Mouse (Mus musculus) kidney, adult 8-10 months (tissue): ENCODE results near the gene Mvk.
A peak's percentile ranks its signal among the peaks of the same experiment; 100 is the strongest.

Source experiments
- DNase-seq, 2 experiments: peaks; one replicate each; pipeline ENCODE4 v3.0.0; 2022

Mvk gene

DNA sequence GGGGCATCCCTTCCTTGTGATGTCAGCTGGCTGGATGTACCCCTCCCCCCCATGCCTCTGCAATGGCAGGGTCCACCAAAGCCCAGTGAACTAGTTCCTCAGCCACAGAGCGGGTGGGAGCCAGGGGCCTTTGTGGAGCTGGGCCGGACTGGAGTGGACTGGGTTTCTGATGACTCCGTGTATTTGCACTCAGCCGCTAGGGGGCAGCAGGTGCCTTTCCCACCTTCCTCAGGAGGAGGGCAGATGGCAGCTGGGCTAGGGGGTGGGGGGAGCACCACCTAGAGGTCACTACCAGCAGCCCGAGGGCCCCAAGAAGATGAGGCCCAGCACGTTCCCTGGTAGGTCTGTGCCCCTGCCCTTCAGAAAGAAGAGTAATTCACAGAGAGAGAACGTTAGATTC lies 17.2 kb downstream of the Mvk start:
- peak; percentile 65 to 79 for DNase-seq

- DNase-seq: peak; percentile 64 to 78
Observed at GRCm38 (mm10) chr5:114462067-114463040, 18.3 kb downstream of the Mvk start.

- DNase-seq: no peak
Observed at GRCm38 (mm10) chr5:114464561-114464960, 20.5 kb downstream of the Mvk start.

GRCm38 (mm10) chr5:114465641-114466040 lies 21.6 kb downstream of the Mvk start:
- peak in 1 of 2 experiments; percentile 21 for DNase-seq

- no peak for DNase-seq
Observed at GRCm38 (mm10) chr5:114467019-114467418, 22.9 kb downstream of the Mvk start.

GRCm38 (mm10) chr5:114467430-114467829 lies 23.4 kb downstream of the Mvk start:
- DNase-seq: peak; percentile 33 to 38

DNA sequence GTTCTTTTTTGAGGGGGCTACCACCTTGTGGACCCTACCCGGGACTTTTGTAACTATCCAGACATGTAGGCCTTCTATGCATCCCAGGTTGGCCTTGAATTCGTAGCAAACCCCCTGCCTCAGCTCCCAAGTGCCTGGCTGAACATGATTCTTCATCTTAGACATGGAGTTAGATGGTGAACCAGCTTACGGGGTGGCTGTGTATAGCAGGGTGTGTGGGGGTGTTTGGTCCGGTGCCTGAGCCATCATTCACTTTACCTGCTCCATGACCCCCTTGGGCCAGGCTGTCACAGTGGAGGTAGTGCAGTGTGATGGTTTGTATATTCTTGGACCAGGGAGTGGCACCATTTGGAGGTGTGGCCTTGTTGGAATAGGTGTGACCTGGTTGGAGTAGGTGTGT lies 23.9 kb downstream of the Mvk start:
- DNase-seq: no peak

GRCm38 (mm10) chr5:114470359-114470758 lies 26.3 kb downstream of the Mvk start:
- no peak for DNase-seq

DNA sequence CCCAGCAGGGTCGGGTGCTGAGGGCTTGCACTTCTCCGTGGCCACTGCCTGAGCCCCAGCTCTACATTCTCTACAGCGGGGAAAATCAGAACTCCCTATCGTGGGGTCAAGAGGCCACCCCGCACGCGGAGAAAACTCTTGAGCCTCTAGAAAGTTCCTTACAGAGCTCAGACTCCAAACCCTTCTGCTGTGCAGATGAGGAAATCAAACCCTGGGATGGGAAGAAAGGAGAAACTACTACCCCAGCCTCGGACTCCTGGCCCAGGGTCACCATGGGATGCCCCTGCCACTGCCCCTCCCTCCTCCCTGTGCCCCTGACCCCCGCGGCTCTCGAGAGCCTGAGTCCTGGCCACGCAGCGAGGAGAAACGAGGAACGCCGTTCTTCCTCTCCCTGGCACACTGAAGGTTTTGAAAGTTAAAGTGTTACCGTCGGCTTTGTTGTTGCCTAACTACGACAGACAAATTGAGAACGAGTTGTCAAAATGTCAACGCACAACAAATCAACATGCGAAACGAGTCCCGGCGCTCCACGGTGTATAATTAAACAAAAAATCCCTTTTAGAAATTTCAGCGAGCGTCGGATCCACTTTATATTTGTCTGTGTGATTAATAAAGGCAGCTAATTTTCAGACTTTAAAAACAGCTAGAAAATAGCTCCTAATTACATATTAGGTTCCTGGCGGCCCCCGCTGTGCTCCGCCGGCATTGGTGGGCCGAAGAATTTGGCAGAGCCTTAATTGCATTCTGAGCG lies 30.8 kb downstream of the Mvk start:
- peak; percentile 14 to 20 for DNase-seq

- no peak for DNase-seq
Observed at GRCm38 (mm10) chr5:114478267-114478666, 34.2 kb downstream of the Mvk start.

- no peak for DNase-seq
Observed at GRCm38 (mm10) chr5:114482587-114483011, 38.5 kb downstream of the Mvk start.

GRCm38 (mm10) chr5:114485685-114486084 lies 41.6 kb downstream of the Mvk start:
- no peak for DNase-seq

DNA sequence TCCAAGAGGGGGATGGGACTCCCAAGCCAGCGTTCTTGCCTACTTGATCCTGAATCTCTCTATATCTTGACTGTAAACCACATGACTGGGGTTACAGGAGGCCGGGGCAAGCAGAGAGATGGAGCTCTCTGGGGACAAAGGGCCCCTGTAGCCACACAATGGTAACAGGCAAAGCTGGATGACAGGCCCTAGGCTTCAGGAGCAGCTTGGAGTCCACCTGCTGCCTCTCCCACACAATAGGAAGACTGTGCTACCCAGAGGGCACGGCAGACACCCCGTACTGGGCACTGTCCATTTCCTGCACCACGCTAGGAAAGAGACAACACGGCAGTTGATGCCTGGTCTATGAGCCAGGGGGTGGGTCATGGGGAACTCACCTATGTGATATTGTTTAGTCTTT lies 45.5 kb downstream of the Mvk start:
- DNase-seq: no peak

DNA sequence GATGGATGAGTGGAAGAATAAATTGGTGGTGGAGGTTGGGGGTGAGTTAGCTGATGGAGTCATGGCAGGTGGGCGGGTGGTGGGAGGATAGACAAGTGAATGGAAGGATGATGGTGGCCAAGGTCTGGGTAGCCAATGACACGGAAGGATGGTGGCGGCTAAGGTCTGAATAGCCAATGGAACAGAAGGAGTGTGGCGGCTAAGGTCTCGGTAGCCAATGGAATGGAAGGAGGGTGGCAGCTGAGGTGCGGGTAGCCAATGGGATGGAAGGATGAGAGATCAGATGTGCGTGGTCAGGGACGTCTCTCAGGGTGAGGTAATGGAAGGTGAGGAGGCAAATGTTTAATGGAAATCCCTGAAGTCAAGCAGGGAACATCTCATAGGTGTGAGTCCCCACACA lies 46.2 kb downstream of the Mvk start:
- DNase-seq: no peak

DNA sequence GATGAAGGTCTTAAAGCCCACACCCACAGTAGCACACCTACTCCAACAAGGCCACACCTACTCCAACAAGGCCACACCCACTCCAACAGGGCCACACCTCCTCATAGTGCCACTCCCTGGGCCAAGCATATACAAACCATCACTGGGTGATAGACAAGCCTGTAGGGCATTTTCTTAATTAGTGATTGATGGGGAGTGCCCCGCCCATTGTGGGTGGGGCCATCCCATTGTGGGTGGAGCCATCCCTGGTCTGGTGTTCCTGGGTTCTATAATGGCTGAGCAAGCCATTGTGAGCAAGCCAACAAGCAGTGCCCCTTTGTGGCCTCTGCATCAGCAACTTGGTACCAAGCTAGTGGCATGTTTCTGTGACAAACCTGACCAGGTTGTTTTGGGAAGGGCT lies 50.7 kb downstream of the Mvk start:
- DNase-seq: no peak

- DNase-seq: no peak
Observed at GRCm38 (mm10) chr5:114501252-114501651, 57.2 kb downstream of the Mvk start.

GRCm38 (mm10) chr5:114504826-114505225 lies 60.8 kb downstream of the Mvk start:
- no peak for DNase-seq

DNA sequence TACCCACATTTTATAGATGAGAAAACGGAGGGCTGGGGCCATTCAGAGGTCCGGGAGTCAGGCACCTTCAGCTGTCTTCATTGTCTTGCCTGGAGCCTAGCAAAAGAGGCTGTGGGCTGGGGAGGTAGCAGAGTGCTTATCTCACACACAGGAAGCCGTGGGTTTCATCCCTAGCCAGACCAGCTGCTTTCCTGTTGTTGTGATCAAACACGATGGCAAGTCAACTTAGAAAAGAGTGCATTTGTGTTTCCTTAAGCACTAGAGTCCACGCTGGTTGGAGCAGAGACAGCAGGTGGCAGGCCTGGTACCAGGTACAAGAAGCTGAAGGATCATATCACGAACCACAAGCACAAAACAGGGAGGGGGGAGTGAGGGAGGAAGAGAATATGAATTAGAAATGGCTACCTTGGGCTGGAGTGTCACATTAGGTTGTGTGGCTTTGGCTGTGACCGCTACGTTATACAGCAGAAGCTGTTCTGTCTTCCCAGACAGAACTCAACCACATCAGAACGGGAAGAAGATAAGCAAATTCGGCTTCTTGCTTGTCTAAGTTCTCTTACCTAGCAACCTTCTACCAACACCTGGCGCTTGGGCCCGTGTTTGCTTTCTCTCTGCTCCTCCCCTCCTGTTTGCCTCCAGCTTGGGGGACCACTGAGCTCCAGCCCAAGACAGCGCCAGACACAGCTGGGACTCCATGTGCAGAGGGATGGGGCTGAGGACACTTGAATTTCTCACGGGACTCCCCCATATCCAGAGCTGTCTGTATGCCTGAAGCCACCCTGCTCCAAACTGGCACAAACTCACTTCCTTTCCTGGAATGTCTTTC lies 61.4 kb downstream of the Mvk start:
- no peak for DNase-seq

- DNase-seq: no peak
Observed at GRCm38 (mm10) chr5:114507394-114507793, 63.3 kb downstream of the Mvk start.

- DNase-seq: no peak
Observed at GRCm38 (mm10) chr5:114507964-114508363, 63.9 kb downstream of the Mvk start.

- no peak for DNase-seq
Observed at GRCm38 (mm10) chr5:114509461-114509860, 65.4 kb downstream of the Mvk start.
